Mouse (Mus musculus): ENCODE measurements at regions not wholly inside any gene's neighbourhood (a gene's known extent, or its start where the extent isn't known, plus 50 kb on each side); places are given as distances from the start of the nearest gene placed in this dataset.

DNA sequence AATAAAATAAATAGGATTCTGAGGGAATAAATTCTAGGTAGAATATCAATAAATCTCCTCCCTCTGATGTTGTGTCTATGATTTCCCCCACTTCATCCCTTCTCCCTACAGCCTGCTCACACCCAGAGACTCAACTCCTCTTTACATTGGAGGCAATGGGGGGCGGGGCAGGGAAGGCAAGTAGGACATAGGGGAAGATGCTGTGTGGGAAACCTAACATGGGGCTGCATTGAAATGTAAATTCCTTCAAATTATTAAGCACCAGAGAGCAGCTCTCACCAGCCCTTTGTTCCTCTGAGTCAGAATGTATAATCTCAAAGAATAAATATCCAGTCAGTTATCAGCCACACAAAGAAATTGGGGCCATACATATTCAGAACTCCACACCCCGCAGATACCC is 91.6 kb downstream of the Nuf2 start:
- no peak for DNase-seq (ENCODE audit: low spot score in 2 of 2)

DNA sequence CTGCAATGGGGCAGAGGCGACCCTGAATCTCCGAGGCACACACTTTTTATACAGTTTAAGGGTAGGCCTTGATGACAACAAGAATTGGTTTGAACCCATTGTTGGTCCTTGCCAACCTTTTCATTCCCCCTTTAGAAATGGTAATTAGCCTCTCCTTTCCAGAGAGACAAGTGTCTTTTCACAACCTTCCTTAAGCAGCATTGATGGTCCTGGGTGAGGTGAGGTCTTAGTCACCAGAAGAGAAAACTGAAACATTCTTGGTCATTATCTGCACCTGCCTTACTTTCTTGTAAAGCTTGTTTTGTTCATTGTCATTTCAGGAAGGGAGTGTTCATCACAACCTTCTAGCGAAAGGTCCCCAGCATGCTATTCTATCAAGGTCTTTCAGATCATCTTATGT is 93.3 kb downstream of the Nuf2 start:
- DNase-seq (ENCODE audit: low spot score in 2 of 2) = no peak

- DNase-seq (ENCODE audit: low spot score in 2 of 2) = peak; percentile 15 to 87
These were observed 108.9 kb downstream of the Nuf2 start for GRCm38 (mm10) chr1:169422408-169422807.

DNA sequence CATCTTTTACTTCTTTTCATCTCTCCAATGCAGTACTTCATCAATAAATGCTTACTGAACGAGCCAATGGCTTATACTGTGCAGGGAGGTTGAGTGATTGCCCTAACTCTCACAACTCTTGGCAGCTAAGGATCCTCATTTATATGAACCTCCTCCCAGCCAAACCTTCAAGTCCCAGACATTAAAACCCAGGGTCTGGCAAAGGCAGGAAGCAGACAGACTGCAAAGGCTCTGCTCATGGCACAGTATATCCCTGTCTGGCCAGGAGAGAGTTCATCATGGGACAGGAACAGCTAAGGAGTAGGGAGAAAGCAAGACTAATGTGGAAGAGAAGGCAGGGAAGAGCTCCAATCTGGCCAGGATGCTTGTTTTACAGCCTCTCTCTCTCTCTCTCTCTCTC is 109.6 kb downstream of the Nuf2 start:
- DNase-seq (ENCODE audit: low spot score in 2 of 2) = no peak

DNA sequence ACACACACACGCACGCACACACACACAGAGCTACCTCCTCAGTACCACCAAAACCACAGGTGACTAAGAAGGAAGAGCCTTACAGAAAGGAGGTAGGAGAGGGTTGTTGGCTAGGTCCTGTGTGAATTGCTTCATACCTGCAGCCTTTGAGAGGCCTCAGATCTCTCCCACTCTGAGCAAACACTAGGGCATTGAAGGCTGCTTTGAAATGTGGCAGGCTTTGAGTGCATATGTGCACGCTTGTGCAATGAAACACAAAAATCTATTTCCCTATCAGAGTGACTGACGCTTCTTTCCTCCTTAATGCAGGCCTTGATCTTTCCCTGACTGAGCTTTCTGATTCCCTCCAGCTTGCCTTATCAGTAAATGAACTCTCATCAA is 112.6 kb downstream of the Nuf2 start:
- no peak for DNase-seq (ENCODE audit: low spot score in 2 of 2)

DNA sequence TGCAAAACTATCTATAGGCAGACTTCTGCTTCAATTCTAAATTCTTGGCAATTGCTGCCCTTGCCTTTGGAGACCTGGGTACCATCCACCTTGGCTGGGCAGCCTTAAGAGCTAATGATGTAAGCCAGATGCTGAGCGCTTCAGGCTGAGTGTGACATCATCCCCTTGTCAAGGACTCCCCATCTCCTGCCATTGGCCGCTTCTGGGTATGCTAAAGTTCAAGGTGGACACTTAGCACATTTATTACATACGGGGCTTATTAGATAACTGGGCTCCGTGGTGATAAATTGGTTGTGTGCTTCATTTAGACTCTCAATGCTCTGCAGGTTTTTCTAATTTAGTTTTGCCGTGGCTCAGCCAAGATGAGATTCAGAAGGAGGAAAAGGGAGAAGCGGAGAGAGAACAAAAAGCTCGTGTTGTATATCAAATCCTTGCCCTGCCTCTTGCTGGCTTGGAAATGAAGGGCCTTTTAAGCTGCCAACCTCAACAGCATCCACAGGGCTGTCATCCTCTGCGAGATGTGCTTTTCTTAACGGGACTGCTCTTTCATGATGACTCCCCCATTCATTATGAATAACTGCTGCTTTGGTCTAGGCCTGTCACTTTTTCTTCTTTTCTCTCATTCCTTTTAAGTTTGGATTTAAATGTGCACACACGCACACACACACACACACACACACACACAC is 113.1 kb downstream of the Nuf2 start:
- no peak for DNase-seq (ENCODE audit: low spot score in 2 of 2)

GRCm38 (mm10) chr1:169416701-169417100 is 114.6 kb downstream of the Nuf2 start:
- DNase-seq (ENCODE audit: low spot score in 2 of 2) = no peak

GRCm38 (mm10) chr1:169408120-169408519 is 123.1 kb downstream of the Nuf2 start:
- no peak for DNase-seq (ENCODE audit: low spot score in 2 of 2)

DNA sequence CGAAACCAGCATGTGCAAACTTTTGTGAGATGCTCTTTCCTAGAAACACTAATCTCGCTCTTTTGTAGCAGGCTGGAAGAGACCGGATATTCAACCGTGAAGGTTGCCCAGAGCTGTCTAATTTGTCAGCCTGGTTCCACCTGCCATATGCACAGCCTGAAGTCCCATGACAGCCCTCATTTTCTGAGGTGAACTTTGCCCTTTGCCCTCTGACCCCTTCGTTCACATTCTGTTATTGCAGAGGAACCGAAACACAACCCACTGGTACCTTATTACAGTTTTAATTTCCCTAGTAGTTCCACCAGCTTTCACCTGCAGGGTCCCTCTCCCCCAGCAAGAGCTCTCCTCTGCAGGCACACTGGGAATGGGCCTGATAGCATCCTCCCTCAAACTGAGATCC is 130.4 kb downstream of the Nuf2 start:
- DNase-seq (ENCODE audit: low spot score in 2 of 2) = no peak

GRCm38 (mm10) chr1:169397371-169397770 is 133.9 kb downstream of the Nuf2 start:
- DNase-seq (ENCODE audit: low spot score in 2 of 2) = no peak

DNA sequence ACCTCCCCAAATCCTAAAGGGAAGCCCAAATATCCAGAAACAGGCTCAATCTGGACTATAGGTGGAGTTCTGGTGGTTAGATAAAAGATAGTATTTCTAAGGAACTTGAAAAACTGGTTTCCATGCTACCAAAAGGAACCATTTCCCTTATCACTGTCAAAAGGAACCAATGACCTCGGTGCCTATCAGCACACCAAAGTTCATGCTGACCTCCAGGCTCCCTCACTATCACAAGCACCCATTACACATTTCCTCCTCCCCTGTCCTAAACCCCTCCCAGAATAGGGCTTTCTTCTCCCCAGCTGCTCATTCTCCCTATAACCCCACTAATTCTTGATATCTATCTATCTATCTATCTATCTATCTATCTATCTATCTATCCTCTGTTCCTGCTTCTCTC is 144.2 kb downstream of the Nuf2 start:
- DNase-seq (ENCODE audit: low spot score in 2 of 2) = no peak

DNA sequence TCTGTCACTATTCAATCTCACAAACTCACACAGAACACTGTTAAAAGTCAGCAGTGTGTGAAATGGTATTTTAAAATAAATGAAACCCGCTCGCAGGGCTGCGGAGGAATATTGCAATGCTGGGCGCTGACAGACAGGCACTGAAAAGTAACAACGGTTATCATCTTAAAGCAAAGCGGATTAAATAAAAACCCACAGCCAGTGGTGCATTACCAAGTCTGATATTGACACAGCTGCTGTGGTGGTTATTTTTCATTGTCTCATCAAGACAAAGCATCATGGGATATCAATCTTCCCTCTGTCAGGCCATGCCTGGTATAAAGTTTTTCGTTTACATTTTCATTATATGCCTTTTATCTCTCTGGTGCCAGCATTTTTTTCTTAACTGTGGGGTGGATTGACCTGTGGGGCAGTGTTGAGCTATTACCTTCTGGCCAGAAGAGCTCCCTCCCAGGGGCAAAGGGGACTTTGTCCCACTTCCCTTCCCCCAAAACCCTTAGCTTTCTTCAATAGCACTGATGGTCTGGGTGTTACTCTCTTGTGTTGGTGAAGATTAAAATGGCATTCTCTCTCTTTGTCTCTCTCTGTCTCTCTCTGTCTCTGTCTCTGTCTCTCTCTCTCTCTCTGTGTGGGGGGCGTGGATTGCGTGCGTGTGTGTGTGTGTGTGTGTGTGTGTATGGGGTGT is 145.4 kb downstream of the Nuf2 start:
- DNase-seq (ENCODE audit: low spot score in 2 of 2) = no peak

DNA sequence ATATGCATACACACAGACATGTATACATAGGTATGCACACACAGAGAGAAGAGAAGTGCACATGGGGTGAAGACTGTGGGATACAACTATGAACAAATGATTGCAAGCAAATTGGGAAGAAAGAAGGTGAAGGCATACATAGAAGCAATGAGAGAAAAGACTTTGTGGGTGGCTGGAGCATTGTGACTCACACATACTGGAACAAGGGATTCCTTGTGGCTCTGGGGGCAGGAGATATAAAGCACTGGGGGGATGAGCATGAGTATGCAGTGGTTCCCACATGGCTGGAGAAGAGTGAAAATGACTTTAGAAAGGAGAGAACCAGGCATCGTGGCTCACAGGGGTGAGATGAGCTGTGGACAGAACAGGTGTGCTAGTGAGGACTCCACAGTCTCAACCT is 156.6 kb downstream of the Nuf2 start:
- no peak for DNase-seq (ENCODE audit: low spot score in 2 of 2)

DNA sequence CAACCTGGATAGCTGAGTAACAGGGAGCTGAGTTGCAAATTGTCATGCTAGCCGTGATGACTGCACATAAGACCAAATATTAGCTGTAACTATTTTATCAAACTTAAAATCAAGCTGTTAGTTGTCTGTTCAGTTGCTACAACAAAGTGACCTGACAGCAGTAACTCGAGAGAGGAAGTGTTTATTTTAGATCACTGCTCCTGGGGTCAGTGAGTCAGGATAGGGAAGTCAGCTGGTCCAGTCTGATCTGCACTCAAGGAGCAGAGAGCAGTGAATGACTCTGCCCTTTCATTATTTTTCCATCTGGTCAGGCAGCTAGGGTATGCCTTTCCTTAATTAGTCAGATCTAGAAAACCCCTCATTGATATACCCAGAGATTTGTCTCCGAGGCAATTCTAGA is 162.5 kb downstream of the Nuf2 start:
- no peak for DNase-seq (ENCODE audit: low spot score in 2 of 2)

DNA sequence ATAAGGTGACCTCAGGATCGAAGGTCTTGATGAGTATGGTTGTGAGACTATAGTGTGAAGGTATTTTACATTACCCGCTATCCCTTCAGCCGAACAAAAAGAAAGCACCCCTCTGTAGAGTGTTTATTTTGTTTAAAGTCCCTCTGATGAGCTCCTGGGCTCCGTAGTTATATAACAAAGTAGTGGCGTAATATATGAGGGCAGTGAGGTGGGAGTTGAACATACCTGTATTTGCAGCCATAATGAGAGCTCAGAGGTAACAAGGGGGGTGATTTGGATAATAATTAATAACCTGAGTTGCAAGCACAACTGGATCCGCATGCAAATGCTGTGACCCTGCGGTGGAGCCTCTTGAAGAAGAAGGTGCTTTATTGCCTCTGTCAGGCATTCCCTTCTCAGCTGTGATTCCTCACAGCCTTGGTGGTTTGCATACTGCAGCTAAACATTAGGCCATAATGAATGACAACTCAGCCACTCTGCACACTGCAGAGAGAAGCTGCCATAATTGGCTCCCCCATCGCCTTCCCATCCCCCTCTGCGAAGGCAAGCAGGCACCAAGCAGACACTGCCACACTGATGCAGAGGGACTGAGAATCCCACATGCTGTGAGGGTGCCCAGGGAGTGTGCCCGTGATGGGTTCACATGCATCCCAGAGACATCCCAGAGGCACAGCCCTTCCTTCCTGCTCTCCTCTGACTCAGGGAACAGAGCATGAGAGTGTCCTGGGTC is 163.3 kb downstream of the Nuf2 start:
- DNase-seq (ENCODE audit: low spot score in 2 of 2) = no peak

DNA sequence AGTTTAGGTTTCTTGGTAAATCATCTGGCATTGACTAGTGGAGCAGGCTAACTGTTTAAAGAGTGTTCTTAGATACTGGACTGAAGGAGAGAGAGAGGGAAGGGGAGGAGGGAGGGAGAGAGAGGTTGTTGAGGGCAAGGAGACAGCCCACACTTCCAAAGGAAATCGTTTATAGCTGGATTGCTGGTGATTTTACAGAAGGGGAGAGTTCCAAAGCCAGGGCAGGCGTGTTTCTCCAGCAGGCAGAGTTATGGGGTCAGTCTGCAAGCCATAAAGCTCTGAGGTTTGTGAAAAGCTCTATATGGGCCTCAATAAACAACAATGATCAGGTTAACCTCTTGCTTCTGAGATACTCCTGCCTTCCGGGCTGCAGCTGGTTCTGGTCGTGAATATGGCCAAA is 163.9 kb downstream of the Nuf2 start:
- no peak for DNase-seq (ENCODE audit: low spot score in 2 of 2)

- DNase-seq (ENCODE audit: low spot score in 2 of 2) = no peak
These were observed 168.7 kb downstream of the Nuf2 start for GRCm38 (mm10) chr1:169362564-169362963.

- DNase-seq (ENCODE audit: low spot score in 2 of 2) = no peak
These were observed 173.5 kb downstream of the Nuf2 start for GRCm38 (mm10) chr1:169357652-169358241.

DNA sequence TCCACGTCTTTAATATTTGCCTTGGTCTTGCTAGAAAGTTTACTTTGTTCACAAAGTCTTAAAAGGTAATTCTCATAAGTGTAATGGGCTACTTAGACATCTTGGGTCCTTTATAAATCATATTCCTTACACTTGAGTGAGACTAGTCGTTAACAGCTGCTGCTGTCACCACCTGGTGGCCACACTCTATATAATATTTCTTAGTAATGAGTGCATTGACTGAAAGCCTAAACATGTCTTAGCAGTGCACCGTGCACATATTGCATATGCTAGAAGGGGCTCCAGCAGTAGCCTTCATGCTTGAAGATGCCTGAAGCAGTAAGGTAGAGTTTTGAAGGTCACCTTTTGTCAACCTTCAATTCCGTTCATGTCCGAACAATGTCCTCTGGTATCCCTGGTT is 177.2 kb downstream of the Nuf2 start:
- no peak for DNase-seq (ENCODE audit: low spot score in 2 of 2)

- DNase-seq (ENCODE audit: low spot score in 2 of 2) = no peak
These were observed 183.6 kb downstream of the Nuf2 start for GRCm38 (mm10) chr1:169347692-169348091.

GRCm38 (mm10) chr1:169346876-169347275 is 184.4 kb downstream of the Nuf2 start:
- peak in 1 of 2 experiments; percentile 20 for DNase-seq (ENCODE audit: low spot score in 2 of 2)

DNA sequence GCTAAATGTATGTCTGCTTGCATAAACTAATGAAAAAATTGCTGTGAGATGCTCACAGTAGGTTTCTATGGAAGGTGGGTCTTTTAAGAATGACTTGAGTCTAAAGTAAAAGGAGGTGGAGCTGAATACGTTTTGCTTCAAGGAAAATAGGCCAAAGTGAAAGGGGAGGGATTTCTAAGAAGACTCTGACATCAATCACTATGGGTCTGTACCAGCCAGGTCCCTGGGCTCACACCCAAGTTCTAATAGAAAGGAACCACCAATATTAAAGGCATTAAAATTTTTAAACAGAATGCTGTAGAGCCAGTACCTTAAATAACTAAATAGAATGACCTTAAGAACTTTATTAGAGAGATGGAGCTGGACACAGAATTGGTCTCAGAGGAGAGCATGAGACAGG is 190.1 kb downstream of the Nuf2 start:
- no peak for DNase-seq (ENCODE audit: low spot score in 2 of 2)
